Comparison of ENCODE assay signal across 7 mouse cellular contexts in the genomic region with DNA sequence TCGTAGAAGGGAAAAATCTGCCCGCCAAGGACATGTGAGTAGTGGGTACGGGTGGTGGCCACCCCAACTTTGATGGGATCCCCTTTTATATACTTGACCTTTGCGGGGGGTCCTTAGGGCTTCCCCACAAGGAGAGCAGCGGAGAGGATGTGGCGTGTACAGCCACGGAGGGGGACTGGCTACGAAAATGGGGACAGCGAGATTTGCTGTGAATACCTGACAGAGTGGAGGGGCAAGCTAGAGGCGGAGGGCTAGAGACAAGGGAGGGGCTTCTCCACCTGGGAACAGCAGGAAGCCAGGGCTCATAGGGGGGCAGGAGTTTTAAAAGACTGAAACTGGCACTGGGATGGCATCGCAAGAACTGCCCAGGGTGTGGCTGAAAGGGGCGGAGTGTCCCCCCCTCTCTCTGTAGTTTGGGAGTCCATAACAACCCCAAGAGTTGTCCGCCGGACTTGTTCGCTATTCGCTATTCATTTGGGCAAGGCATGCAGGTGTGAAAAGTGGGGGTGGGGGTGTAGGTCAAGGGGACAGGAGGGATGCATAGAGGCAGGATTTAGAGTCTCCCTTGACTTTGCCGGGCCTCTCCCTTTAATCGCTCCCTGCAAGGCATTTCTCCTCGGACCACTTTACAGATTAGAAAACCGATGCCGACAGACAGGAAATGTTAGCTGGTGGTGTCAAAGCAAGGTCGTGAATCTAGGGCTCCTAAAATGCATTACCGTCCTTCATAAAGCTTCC. TPM values are rescaled to one million over a fixed set of nuclear protein-coding genes. Genes with fewer than 3 reads are reported as not detected.
DNase-seq lines count a peak whose midpoint lies in the region; ATAC-seq lines count a peak whose summit lies in the region.

No protein-coding gene starts in this region.

- H3K36me3 ChIP-seq in forebrain, embryonic 15.5 days = no peaks in the 10 kb centered on the region
- no peaks in the 10 kb centered on the region for H3K36me3 ChIP-seq in liver, embryonic 15.5 days (replicated peaks)
- H3K36me3 ChIP-seq in splenic B cell, adult 2 months (ENCODE audit: control insufficient read depth, insufficient read depth, low read length, poor library complexity, severe bottlenecking) = no peaks in the 10 kb centered on the region

- peak overlapping the region; percentile 62 for H3K9ac ChIP-seq in forebrain, embryonic 15.5 days (replicated peaks)
- peak overlapping the region; percentile 35; the same call in 1 of the 2 replicates for H3K9ac ChIP-seq in liver, embryonic 15.5 days

- 0 out of 2 replicates have a peak, but pooled peaks cover 9% of the 10 kb centered on the region for H3K27me3 ChIP-seq in forebrain, embryonic 15.5 days
- peaks cover 41% of the 10 kb centered on the region for H3K27me3 ChIP-seq in liver, embryonic 15.5 days
- H3K27me3 ChIP-seq in splenic B cell, adult 2 months (ENCODE audit: control insufficient read depth, insufficient read depth, low read length, poor library complexity, severe bottlenecking) = no peaks in the 10 kb centered on the region

- ATAC-seq in forebrain, embryonic 15.5 days (replicated peaks) = no peak; the same call in none of the 2 replicates
- peak; percentile 2; the same call in 1 of the 2 replicates for ATAC-seq in liver, embryonic 15.5 days (ENCODE audit: insufficient read depth)

- H3K4me1 ChIP-seq in forebrain, embryonic 15.5 days = peaks cover 21% of the 10 kb centered on the region
- H3K4me1 ChIP-seq in liver, embryonic 15.5 days (replicated peaks) = peaks cover 29% of the 10 kb centered on the region

- peak overlapping the region; percentile 60 for H3K4me3 ChIP-seq in forebrain, embryonic 15.5 days
- H3K4me3 ChIP-seq in liver, embryonic 15.5 days (replicated peaks) = peak overlapping the region; percentile 54

- 4% methylated on average over 23 of the region's 23 CpGs for whole genome bisulfite sequencing in forebrain, embryonic 15.5 days
- WGBS in liver, embryonic 15.5 days (ENCODE audit: insufficient replicate concordance) = 3% methylated on average over 23 of the region's 23 CpGs

- no peak overlapping the region for H3K27ac ChIP-seq in forebrain, embryonic 15.5 days (replicated peaks)
- H3K27ac ChIP-seq in liver, embryonic 15.5 days (replicated peaks) = no peak overlapping the region

- no peaks in the 10 kb centered on the region for H3K9me3 ChIP-seq in forebrain, embryonic 15.5 days
- no peaks in the 10 kb centered on the region for H3K9me3 ChIP-seq in liver, embryonic 15.5 days (replicated peaks)

- H3K4me2 ChIP-seq in forebrain, embryonic 15.5 days (replicated peaks) = peak overlapping the region; percentile 96
- H3K4me2 ChIP-seq in liver, embryonic 15.5 days = peak overlapping the region; percentile 85

- DNase-seq in lung, adult 18-20 months = peak; percentile 25 to 40
- DNase-seq in lung, postnatal 14 days = no peak
- peak; percentile 47 for DNase-seq in adrenal gland, postnatal 14 days
- DNase-seq in splenic B cell, adult 2 months (ENCODE audit: low read depth, low spot score) = peak; percentile 43
- DNase-seq in frontal cortex, postnatal 10 days (ENCODE audit: low spot score in 2 of 2) = no peak

RNA-seq across cellular contexts. Expression of gene Rasa4, which starts 0.6 kb away (rescaled TPM):
- total RNA-seq in adrenal gland, postnatal 14 days (2021) = 9.1 and 13.8 TPM in 2 replicates
- 6.0 and 6.3 TPM in 2 replicates for polyA plus RNA-seq in forebrain, embryonic 15.5 days (2015; fragmentation: Nextera tagmentation; extraction: Ambion mirVana)
- polyA plus RNA-seq in liver, embryonic 15.5 days (2015; fragmentation: Nextera tagmentation; extraction: Ambion mirVana) = 2.1 and 2.2 TPM in 2 replicates

RNA-seq across cellular contexts. Expression of gene Upk3bl, which starts 30.0 kb away (rescaled TPM):
- total RNA-seq in adrenal gland, postnatal 14 days (2021) = not detected in 2 replicates
- not detected in 2 replicates for polyA plus RNA-seq in forebrain, embryonic 15.5 days (2015; fragmentation: Nextera tagmentation; extraction: Ambion mirVana)
- polyA plus RNA-seq in liver, embryonic 15.5 days (2015; fragmentation: Nextera tagmentation; extraction: Ambion mirVana) = 0.08 TPM in 1 of 2 replicates, not detected in the other

RNA-seq across cellular contexts. Expression of gene Polr2j, which starts 32.1 kb away (rescaled TPM):
- 82.7 and 86.4 TPM in 2 replicates for total RNA-seq in adrenal gland, postnatal 14 days (2021)
- polyA plus RNA-seq in forebrain, embryonic 15.5 days (2015; fragmentation: Nextera tagmentation; extraction: Ambion mirVana) = 230 and 234 TPM in 2 replicates
- 111 and 129 TPM in 2 replicates for polyA plus RNA-seq in liver, embryonic 15.5 days (2015; fragmentation: Nextera tagmentation; extraction: Ambion mirVana)

RNA-seq across cellular contexts. Expression of gene Upk3b, which starts 46.0 kb away (rescaled TPM):
- total RNA-seq in adrenal gland, postnatal 14 days (2021) = 8.2 and 11.7 TPM in 2 replicates
- not detected in 2 replicates for polyA plus RNA-seq in forebrain, embryonic 15.5 days (2015; fragmentation: Nextera tagmentation; extraction: Ambion mirVana)
- polyA plus RNA-seq in liver, embryonic 15.5 days (2015; fragmentation: Nextera tagmentation; extraction: Ambion mirVana) = 3.3 and 3.8 TPM in 2 replicates

RNA-seq across cellular contexts. Expression of gene Lrwd1, which starts 51.6 kb away (rescaled TPM):
- total RNA-seq in adrenal gland, postnatal 14 days (2021) = 11.2 and 15.5 TPM in 2 replicates
- 36.8 and 36.9 TPM in 2 replicates for polyA plus RNA-seq in forebrain, embryonic 15.5 days (2015; fragmentation: Nextera tagmentation; extraction: Ambion mirVana)
- polyA plus RNA-seq in liver, embryonic 15.5 days (2015; fragmentation: Nextera tagmentation; extraction: Ambion mirVana) = 34.1 and 37.2 TPM in 2 replicates

Comparison
In these comparisons a context has a peak if more than half of its experiments do, and no peak if none do; other contexts are left out.
1. DNase-seq: peak in lung, adult 18-20 months (2 of 2), adrenal gland, postnatal 14 days (single experiment) and splenic B cell, adult 2 months (single experiment); none in lung, postnatal 14 days (single experiment) and frontal cortex, postnatal 10 days (0 of 2).